26 mouse cellular contexts compared by ENCODE assay signal in the genomic region with DNA sequence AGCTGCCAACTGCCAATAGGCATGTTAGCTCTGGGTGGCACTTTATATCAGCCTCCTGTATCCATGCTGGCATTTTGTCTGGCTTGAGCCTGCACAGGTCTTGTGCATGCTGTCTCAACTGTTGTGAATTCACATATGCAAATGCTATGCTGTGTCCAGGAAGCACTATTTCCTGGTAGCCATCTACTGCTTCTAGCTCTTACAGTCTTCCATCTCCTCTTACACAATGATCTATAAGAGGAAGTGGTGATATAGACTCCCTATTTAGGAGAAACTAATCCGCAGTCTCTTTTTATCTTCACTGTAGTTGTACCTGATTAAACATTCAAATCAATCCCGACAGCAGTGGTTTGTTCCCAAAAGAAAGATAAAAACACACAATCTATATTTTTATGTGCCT. TPM values are rescaled to one million over a fixed set of nuclear protein-coding genes. Genes with fewer than 3 reads are reported as not detected.
"Had no signal": no experiment of that assay in that cellular context is flagged by ENCODE, and none has a peak within 500 bp of the region (broad histone marks: within the 10 kb centered on the region; RNA-seq: fewer than 3 reads in every experiment).

No protein-coding gene starts in this region.

- ATAC-seq: hindbrain, postnatal 0 days; intestine, embryonic 16.5 days had no signal

- H3K4me1 ChIP-seq: heart, embryonic 13.5 days; heart, embryonic 15.5 days; hindbrain, embryonic 15.5 days; kidney, embryonic 15.5 days; limb, embryonic 12.5 days had no signal

- H3K4me3 ChIP-seq: gastrocnemius, adult 2 months; heart, adult 2 months; heart, embryonic 13.5 days; heart, embryonic 15.5 days; hindbrain, embryonic 13.5 days; hindbrain, embryonic 15.5 days; kidney, embryonic 15.5 days; layer of hippocampus, adult 2 months; left cerebral cortex, adult 2 months; limb, embryonic 10.5 days; limb, embryonic 12.5 days had no signal

- DNase-seq: gastrocnemius, adult 2 months; gastrocnemius, postnatal 10 days; gastrocnemius, postnatal 25 days; heart, adult 11 months; heart, adult 2 months; heart, postnatal 14 days; heart, postnatal 36 days; kidney, adult 11 months; kidney, adult 2 months; kidney, adult 9 months; kidney, postnatal 10 days; kidney, postnatal 25 days; kidney, postnatal 4 days; liver had no signal

RNA-seq across cellular contexts. Expression of gene Synpr, which starts 43.9 kb away (rescaled TPM):
- total RNA-seq: gastrocnemius, adult 2 months; gastrocnemius, postnatal 25 days; heart, postnatal 14 days; hematopoietic stem cell, adult 5-6 weeks had no signal
- polyA plus RNA-seq: heart, adult 2 months; kidney, adult 2 months had no signal
